Mouse (Mus musculus) lung, embryonic 14.5 days (tissue): ENCODE data around the gene Cacng5. TPM values are rescaled to one million over a fixed set of nuclear protein-coding genes. Genes with fewer than 3 reads are reported as not detected.

Experiments used
- ATAC-seq: fragments of 200-750 bp; cut with Nextera tagmentation; 2 replicates; pipeline ENCODE4 v1.8.0; 2017; ENCODE audit warnings: mild to moderate bottlenecking, moderate TSS enrichment, moderate library complexity; ENCODE audit not compliant: insufficient read depth
- DNase-seq: peaks from one replicate; pipeline ENCODE4 v3.0.0-alpha.2; 2015
- H3K27ac ChIP-seq: fragments of 300-500 bp; sonication (generic); 2 replicates; pipeline ENCODE4 v1.5.1; 2014; ENCODE audit warnings: low read depth, mild to moderate bottlenecking, moderate library complexity
- H3K27me3 ChIP-seq: fragments of 300-500 bp; sonication (generic); 2 replicates; pipeline ENCODE4 v1.6.1; 2014; ENCODE audit warnings: low read length, control low read depth; ENCODE audit not compliant: insufficient read depth
- H3K36me3 ChIP-seq: fragments of 300-500 bp; sonication (generic); 2 replicates; pipeline ENCODE4 v1.6.1; 2014; ENCODE audit warnings: control low read depth; ENCODE audit not compliant: insufficient read depth
- H3K4me1 ChIP-seq: fragments of 300-500 bp; sonication (generic); 2 replicates; pipeline ENCODE4 v1.6.1; 2014; ENCODE audit warnings: antibody characterized with exemption, control low read depth; ENCODE audit not compliant: insufficient read depth
- H3K4me2 ChIP-seq: fragments of 300-500 bp; sonication (generic); 2 replicates; pipeline ENCODE4 v1.6.1; 2014; ENCODE audit warnings: mild to moderate bottlenecking
- H3K4me3 ChIP-seq: fragments of 300-500 bp; sonication (generic); 2 replicates; pipeline ENCODE4 v1.5.1; 2014; ENCODE audit warnings: low read depth, low read length
- H3K9ac ChIP-seq: fragments of 300-500 bp; sonication (generic); 2 replicates; pipeline ENCODE4 v1.6.1; 2014
- H3K9me3 ChIP-seq: fragments of 300-500 bp; sonication (generic); 2 replicates; pipeline ENCODE4 v1.6.1; 2016; ENCODE audit warnings: low read depth, low read length, control low read depth
- CTCF ChIP-seq: IDR thresholded peaks from 2 replicates; pipeline ENCODE4 v1.5.1; 2016; ENCODE audit warnings: antibody characterized with exemption, low read depth
- WGBS: fragments of 180-500 bp; shearing (Covaris S2); extraction: QIAGEN DNeasy Blood & Tissue Kit; methylation state at CpG from one replicate; pipeline ENCODE4 v1.1.7; 2014; 5-methylcytosine and 5-hydroxymethylcytosine counted together
- polyA plus RNA-seq: library from polyadenylated mRNA; unstranded; fragments of >200 nt; fragmentation: Nextera tagmentation; extraction: Ambion mirVana; gene quantifications from 2 replicates; pipeline ENCODE4 v1.2.1, GENCODE M21; 2014

The Cacng5 gene
- polyA plus RNA-seq, 1 experiment from 2014 or later = 0.16 TPM

DNA sequence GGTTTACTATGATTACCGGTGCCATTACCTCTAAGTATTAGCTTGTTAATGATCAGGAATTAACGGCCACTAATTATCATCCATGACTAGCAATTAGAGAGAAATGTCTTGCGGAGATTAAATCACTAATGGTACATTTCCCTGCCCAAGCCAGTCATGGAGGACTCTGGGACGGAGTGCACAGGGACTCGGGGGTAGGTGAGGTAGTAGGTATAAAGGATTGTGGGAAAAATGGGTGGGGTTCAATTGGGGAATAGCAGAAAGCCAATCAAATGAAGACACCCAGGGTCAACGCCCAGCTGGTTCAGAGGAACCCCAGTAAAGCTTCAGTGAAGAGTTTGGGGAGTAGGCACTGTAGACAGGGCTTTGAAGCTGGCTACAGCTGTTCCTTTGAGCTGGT lies 27.5 kb downstream of the Cacng5 start:
- H3K36me3 ChIP-seq = no peaks in the 10 kb centered on the region
- ATAC-seq (no peak), DNase-seq (no peak)
- H3K27ac ChIP-seq = no peak overlapping the region
- no peaks in the 10 kb centered on the region for H3K27me3 ChIP-seq
- H3K9ac ChIP-seq = no peak overlapping the region
- WGBS = 81% methylated on average over 6 of the region's 6 CpGs
- no peaks in the 10 kb centered on the region for H3K4me1 ChIP-seq
- no peak for TF ChIP-seq CTCF
- H3K4me2 ChIP-seq = no peak overlapping the region
- H3K4me3 ChIP-seq = no peak overlapping the region
- H3K9me3 ChIP-seq = no peaks in the 10 kb centered on the region

DNA sequence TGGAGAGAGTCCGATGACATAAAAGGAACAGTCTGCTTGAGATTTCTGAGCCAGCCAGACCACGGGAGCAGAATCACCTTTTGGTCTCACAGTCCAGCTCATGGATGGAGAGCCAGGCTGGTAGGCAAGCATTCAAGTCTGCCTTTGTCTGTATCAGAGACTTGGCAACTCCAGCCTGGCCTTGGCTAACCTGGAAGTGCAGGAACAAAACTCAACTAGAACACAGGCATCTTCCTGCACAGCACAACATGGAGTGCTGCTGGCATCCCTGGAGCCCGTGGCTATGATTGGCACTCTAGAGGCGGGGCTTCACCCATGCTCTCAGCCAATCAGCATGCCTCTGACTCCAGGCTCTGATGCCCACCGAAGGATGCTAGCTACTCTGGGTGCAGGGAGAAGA lies 38.0 kb downstream of the Cacng5 start:
- WGBS = 64% methylated on average over 5 of the region's 5 CpGs
- TF ChIP-seq CTCF = no peak
- H3K36me3 ChIP-seq = no peaks in the 10 kb centered on the region
- H3K4me1 ChIP-seq = no peaks in the 10 kb centered on the region
- DNase-seq = no peak
- H3K9me3 ChIP-seq = no peaks in the 10 kb centered on the region
- H3K9ac ChIP-seq = no peak overlapping the region
- H3K4me2 ChIP-seq = no peak overlapping the region
- no peak for ATAC-seq
- H3K27me3 ChIP-seq = no peaks in the 10 kb centered on the region
- H3K27ac ChIP-seq = no peak overlapping the region
- no peak overlapping the region for H3K4me3 ChIP-seq

DNA sequence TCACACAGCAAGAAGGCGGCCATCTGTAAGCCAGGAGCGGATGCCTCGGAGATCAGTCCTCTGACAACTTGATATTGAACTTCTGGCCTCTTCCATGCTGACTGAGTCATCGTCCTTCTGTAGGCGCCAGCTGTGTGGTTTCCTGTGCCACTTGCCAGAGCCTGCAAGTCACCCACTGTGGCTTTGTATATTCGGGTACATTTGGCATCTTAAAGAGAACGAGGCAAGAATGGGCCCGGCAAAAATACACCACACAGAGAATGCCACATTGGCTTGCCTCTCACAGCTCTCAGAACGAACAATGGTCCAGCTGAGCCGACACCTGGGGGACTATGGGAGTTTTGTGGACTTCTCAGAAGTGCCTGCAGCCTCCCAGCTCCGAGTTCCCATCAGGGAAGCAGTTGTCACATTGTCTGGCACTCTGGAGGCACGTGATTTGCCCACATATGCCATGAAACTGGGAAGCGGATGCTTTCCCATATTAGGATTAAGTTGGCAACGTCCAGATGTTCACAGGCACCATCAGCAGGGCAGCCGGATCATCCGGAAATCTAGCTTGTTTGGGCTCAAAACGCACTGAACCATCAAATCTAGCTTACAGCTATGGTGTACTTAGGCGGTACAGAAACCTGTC lies 38.9 kb downstream of the Cacng5 start:
- Histone ChIP-seq H3K4me3 (no peak overlapping the region), H3K27me3 (no peaks in the 10 kb centered on the region), H3K4me1 (no peaks in the 10 kb centered on the region), H3K9ac (no peak overlapping the region), H3K9me3 (no peaks in the 10 kb centered on the region), H3K4me2 (no peak overlapping the region), H3K36me3 (no peaks in the 10 kb centered on the region), H3K27ac (no peak overlapping the region)
- DNase-seq (no peak), ATAC-seq (no peak)
- TF ChIP-seq CTCF = no peak
- 70% methylated on average over 18 of the region's 18 CpGs for WGBS

DNA sequence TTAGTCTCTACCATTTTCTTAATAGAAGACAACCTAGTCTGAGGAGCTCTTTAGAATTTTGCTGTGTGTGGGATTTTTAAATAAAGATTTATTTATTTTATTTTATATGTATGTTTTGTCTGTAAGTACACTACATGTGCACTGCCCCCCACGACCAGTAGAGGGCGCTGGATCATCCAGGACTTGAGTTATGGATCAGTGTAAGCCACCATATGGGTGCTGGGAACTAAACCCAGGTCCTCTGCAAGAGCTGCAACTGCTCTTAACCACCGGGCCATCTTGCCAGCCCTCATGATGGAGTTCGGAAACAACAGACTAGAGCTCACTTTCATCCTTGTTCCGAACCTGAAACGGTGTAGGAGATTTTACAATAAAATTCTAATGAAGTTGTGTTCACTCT lies 42.1 kb downstream of the Cacng5 start:
- Histone ChIP-seq H3K27me3 (no peaks in the 10 kb centered on the region), H3K9ac (no peak overlapping the region), H3K27ac (no peak overlapping the region), H3K9me3 (no peaks in the 10 kb centered on the region), H3K4me1 (no peaks in the 10 kb centered on the region), H3K4me3 (no peak overlapping the region), H3K4me2 (no peak overlapping the region), H3K36me3 (no peaks in the 10 kb centered on the region)
- 68% methylated on average over 6 of the region's 6 CpGs for WGBS
- peak; percentile 27; the same call in 1 of the 2 replicates for TF ChIP-seq CTCF
- ATAC-seq (no peak), DNase-seq (no peak)

DNA sequence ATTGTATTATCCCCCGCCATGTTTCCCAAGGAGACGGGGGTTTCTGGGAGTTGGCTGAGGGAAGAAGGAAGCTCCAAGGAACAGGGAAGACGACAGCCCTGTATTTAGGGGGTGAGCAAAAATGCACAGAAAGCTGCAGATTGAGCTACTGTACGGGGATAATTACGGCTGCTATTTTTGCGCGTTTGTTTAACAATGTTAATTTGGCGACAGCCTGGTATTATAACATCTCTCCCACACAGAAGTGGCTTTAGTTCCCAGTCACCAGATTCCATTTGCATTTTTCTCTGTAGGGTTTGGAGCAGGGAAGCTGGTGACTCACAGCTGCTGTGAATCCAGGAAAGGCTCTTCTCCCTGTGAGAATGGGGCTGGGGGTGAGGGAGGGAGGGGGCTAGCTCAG lies 47.3 kb downstream of the Cacng5 start:
- TF ChIP-seq CTCF = no peak
- Histone ChIP-seq H3K27ac (no peak overlapping the region), H3K9me3 (no peaks in the 10 kb centered on the region), H3K4me3 (no peak overlapping the region), H3K36me3 (no peaks in the 10 kb centered on the region), H3K27me3 (no peaks in the 10 kb centered on the region), H3K4me2 (no peak overlapping the region), H3K4me1 (no peaks in the 10 kb centered on the region), H3K9ac (no peak overlapping the region)
- no peak for DNase-seq
- ATAC-seq = no peak
- 77% methylated on average over 8 of the region's 8 CpGs for WGBS

DNA sequence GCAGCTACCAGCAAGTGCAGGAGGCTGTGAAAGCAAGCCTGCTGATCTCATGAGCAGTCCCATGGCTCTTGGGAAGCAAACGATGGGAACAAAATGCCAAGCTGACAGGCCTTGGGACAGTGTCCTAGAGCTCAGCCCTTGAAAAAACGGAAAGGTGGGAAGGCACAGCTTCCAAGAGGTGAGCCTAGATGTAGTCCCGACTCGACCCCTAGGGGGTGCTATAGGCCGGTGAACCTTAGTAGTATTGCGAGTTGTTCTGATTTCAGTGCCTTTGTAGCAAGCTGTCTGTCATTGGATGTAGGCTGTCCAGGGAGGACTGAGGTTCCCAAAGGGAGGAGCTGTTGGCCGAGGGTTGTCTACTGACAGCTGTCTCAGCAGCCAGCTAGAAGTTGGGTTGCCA lies 49.7 kb downstream of the Cacng5 start:
- H3K27ac ChIP-seq = no peak overlapping the region
- H3K4me2 ChIP-seq = no peak overlapping the region
- no peak overlapping the region for H3K4me3 ChIP-seq
- no peak overlapping the region for H3K9ac ChIP-seq
- no peaks in the 10 kb centered on the region for H3K27me3 ChIP-seq
- TF ChIP-seq CTCF = peak; percentile 69
- H3K36me3 ChIP-seq = no peaks in the 10 kb centered on the region
- no peaks in the 10 kb centered on the region for H3K9me3 ChIP-seq
- no peak for ATAC-seq
- DNase-seq = peak; percentile 76
- H3K4me1 ChIP-seq = no peaks in the 10 kb centered on the region
- 17% methylated on average over 7 of the region's 7 CpGs for WGBS

DNA sequence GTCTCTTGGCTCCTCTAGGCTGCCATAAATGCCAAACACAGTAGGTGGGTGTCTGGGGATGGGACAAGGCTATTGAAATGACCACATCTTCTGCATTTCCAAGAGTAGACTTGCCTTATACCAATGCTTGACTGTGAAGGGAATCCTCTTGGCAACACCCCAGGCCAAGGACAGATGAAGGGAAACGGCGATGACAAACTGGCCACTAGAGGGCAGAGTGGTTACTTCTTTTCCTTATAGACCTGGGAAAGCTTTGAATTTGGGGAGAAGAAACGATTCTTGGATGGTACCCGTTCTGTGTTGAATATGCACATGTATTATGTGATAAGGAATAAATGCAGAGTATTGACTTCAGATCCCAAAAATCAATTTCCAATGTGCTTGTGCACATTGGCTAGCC lies 50.8 kb downstream of the Cacng5 start:
- Histone ChIP-seq H3K36me3 (no peaks in the 10 kb centered on the region), H3K4me3 (no peak overlapping the region), H3K9me3 (no peaks in the 10 kb centered on the region), H3K27ac (no peak overlapping the region), H3K4me1 (no peaks in the 10 kb centered on the region), H3K27me3 (no peaks in the 10 kb centered on the region), H3K9ac (no peak overlapping the region), H3K4me2 (no peak overlapping the region)
- peak; percentile 85 for TF ChIP-seq CTCF
- WGBS = 6% methylated on average over 4 of the region's 4 CpGs
- ATAC-seq (no peak), DNase-seq (peak; percentile 92)

DNA sequence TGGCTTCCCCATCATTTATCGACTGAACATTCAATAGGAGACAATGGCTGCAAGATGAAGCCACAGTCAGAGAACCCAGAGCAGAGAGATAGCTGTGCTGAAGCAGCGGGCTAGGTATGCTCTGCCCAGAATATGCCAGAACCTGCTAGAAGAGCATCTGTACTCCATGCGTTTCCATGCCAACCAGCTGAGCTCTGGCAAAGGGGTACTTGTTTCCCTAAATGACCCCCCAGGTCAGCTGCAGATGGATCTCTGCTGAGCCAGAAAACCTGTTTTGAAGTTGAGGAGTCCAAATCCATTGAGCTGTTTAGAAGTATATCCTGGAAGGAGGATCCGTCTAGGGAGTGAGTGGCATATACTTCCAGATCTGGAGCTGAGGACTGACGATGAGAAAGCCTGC lies 53.1 kb downstream of the Cacng5 start:
- no peaks in the 10 kb centered on the region for H3K4me1 ChIP-seq
- H3K27me3 ChIP-seq = peaks cover 5% of the 10 kb centered on the region; the same call in 1 of the 2 replicates
- no peaks in the 10 kb centered on the region for H3K9me3 ChIP-seq
- H3K4me2 ChIP-seq = no peak overlapping the region
- no peak overlapping the region for H3K27ac ChIP-seq
- no peak overlapping the region for H3K4me3 ChIP-seq
- ATAC-seq = no peak
- TF ChIP-seq CTCF = no peak
- H3K36me3 ChIP-seq = no peaks in the 10 kb centered on the region
- no peak for DNase-seq
- WGBS = 68% methylated on average over 5 of the region's 5 CpGs
- H3K9ac ChIP-seq = no peak overlapping the region
